Mouse (Mus musculus): ENCODE measurements around the gene Pakap.

The Pakap gene

DNA sequence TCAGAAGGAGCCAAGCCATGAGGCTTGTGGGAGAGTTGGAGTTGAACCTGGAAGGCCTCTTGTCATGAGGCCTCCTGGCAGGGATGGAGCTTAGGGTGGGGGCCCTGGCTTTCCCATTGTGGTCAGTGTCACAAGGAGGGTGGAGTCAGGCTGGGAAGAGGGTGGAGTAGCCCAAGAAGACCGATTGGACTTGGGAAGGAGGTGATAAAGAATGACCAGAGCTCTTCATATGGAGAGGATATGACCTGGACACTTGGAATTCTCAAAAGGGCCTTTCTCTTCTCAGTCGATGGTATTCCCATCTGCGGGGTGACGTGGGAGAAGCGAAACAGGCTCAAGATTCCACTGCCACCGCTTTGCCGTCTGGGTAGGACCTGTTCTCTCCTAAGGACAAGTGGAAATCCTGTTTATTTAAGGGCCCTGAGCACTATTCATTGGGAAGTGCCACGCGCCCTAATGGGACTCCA, 111.0 kb downstream of the Pakap start:
- DNase-seq, result peak; percentile 32

DNA sequence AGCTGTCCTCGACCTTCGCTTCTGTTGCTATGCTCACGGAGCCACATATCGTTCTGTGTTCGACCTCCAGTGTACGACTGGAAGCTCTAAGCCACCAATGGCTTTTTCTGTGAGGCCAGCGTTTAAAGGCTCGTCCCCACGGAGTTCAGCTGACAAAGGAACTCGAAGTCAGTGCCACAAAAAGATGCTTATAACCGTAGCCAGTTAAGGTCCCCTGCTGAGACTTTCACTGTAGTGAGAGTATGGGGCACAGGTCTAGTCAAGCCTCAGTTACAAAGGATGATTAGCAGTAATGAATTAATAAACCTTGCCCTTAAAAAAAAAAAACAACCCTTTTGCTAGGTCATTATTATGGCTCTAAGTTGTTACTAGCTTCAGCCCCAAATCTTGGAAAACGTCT, 112.2 kb downstream of the Pakap start:
- no peak for DNase-seq

DNA sequence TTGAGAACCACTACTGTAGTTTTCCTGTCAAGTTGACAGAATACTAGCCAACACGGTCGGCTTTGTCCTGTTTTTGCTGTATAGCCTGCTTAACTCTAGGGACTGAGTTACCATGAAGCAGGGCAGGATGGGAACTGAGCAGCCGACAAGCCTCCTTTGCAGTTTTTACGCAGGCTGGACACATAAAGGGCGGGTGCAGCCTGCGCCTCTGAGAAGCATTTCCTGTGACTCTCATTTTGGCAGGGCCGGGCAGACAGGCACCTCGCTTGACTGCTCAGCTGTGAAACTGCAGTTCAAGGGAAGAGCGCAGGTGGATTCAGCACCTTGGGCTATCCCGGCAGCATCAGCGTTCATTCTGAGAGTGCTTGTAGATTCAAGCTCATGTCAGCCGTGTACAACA, 113.5 kb downstream of the Pakap start:
- peak; percentile 85 for DNase-seq

DNA sequence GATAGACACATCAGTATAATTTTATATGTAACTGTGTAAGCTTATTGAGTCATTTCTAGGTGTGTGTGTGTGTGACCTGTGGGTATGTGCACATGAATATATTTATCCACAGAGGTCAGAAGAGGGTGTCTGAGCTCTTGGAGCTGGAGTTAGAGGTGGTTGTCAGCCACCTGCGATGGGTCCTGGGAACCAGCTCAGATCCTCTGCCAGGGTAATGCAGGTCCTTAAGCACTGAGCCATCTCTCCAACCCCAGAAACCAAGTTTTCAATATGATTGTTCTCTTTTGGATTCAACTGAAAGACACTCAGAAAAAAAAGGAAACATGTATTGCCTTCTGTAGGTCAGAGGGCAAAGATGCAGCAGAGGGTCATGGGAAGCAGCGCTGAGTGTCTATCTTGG, 114.4 kb downstream of the Pakap start:
- no peak for DNase-seq

DNA sequence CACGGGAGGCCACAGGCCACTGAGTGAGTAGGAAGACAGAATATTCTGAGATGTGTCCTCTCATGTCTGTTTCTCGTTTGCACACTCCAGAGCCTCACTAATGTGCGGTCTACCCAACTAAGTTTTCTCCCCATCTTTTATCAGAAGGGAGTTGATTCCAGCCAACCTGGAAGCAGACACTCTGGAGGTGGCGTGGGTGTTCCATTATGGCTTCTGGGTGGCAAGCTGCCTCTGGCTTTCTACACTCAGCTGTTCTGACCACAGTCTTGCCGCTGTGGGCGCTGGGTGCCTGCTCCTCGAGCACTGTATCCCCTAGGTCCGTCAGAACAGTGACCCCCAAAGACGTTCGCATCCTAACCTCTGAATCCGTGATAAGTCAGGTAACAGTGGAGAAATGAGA, 115.0 kb downstream of the Pakap start:
- DNase-seq, result no peak

DNA sequence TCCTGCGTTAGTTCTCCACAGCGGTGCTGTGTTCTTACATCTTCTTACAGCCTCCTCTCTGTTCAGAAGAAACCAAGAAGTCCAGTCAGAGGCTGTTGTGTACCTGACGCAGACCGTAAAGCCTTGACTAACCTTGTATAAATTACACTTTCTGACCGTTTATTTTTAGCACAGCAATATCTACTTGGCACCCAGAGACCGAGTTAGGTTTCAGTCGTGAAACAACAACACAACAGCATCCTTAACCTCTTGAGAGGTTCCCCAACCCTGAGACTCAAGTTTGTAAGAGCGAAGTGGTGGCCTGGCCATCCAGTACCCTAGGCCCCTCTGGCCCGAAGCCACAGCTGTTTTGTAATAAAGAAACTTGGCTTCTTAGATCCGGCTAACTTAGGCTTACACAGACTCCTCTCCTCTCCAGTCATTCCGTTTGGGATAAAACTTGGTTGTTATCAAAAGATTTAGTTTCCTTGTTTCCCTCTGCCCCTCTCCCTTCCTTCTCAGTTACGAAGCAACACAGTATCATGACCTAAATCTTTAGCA, 116.8 kb downstream of the Pakap start:
- DNase-seq, result no peak

DNA sequence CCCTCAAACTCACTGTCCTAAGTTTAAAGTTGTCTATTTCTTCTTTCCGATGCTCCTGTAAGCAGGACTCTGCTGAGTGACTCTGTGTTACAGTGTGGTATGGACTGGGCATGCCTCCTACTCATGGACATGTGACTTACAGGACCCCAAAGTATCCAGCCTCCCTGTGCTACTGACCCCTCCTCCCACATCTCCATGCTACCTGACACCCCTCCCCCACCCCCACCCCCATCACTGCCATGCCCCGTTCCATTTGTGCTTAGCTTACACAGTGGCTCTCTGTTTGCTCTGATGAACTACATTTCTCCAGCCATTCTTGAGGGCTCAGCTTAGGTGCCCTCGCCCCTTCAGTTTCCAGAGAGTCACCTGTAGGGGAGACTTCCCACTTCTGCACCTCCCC, 118.8 kb downstream of the Pakap start:
- no peak for DNase-seq

DNA sequence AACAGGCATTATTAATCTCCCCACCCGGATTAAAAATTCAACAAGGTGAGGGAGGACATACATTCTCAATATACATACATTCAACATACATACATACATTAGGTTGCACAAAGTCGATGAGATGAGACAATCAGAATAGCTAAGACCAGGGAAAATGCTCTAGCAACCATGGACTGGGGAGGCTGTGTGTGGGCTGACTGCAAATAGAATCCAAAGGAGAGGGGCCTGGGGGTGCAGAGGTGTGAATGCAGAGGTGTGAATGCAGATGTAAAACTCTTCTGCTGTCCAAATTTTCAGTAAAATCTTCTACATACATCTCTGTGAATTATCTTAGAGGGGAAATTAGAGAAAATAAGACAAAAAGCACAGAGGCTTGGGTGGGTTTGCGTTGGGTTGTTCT, 119.6 kb downstream of the Pakap start:
- no peak for DNase-seq

DNA sequence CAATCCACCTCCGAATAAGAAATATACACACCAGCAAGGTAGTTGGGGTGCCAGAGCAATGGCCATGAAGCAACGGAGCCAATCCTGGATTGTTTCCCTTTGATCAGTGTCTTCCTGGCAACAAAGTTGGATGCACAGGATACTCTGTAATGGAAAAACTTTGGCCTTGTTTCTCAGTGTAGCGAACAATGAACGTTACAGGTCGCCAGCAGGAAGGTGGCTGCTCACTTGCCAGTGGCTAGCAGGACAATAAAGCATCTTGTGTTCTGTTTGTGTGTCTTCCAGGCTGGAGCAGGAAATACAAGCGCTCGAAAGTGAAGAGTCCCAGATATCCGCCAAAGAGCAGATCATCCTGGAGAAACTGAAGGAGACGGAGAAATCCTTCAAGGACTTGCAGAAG, 120.2 kb downstream of the Pakap start:
- no peak for DNase-seq

DNA sequence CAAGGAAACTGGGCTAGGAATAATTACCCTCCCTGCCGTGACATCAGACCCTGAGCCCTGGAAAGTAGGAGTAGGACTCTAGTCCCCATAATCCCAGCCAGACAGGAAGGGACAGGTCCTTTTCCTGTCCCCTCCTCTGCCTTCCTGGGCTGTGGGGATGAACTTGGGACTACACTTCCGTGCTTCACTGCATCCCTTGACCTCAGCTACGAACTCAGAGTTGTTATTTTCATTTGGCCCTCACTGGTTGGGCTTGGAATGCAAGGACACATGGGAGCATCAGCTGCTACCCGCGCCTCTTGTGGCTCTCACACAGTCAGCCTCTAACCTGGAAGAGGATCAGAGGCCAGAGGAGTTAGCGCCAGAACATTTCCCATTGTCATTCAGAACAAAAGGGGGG, 122.0 kb downstream of the Pakap start:
- DNase-seq, result no peak

DNA sequence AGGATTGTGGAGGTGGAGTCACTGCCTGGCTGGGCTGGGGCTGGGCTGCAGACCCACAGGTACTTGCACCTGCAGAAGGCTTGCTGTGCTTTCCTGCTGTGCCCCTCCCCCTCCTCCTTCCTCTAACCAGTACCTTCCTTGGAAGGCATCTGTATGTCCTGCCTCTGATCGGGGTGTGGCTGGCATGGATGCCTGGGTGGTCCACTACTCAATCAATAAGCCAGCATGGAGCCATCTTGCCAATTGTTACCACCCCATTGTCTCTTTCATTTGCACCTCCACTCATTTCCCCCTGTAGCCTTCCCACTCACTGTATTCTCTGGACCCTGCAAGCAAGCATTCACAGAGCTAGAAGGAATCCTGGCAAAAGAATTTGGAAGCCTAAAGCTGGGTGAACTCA, 122.8 kb downstream of the Pakap start:
- no peak for DNase-seq

DNA sequence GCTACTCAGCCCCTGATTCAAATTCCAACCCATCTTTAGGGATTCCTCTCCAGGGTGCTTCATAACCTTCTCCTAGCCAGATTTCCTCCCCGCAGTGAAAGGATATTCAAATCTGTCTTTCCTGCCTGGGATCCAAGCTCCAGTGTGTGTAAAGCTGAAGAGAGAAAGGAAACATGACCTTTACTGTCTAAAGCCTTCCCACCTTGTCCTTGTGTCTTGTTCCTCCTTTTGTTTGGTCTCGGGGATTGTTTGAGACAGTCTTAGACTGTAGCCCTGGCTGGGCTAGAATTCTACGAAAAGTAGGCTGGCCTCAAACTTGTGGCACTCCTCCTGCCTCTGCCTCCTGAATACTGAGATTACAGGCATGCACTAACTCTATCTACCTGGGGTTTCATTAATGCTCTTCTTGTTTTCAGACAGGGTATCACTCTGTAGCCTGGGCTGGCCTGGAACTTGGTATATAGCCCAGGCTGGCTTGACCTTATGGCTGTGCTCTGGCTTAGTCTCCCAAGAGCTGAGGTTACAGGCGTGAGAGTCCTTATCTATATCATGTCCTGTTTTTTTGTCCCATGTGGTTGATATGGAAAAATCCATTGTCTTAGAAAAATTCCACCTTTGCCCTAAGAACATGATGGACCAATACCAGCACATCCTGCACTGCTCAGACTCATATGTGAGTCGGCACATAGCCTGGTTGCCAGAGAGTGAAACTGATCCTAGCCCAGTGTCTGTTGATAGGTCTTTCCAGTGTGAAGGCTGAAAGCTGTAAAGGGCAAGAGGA, 126.6 kb downstream of the Pakap start:
- no peak for DNase-seq

DNA sequence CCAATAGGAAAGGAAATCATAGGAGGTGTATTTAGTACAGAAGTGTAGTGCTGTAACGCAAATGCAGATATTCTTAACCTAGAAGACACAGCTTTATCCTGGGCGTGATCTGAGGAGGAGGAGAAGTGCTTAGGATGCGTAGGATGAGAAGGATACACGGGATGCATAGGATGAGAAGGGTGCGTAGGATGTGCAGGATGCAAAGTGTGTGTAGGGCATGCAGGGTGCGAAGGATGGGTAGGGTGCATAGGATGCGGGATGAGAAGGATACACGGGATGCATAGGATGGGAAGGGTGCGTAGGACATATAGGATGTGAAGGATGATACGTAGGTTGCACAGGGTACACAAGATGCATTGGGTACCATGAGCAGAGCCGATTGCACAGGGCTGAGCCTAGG, 129.0 kb downstream of the Pakap start:
- DNase-seq, result no peak

DNA sequence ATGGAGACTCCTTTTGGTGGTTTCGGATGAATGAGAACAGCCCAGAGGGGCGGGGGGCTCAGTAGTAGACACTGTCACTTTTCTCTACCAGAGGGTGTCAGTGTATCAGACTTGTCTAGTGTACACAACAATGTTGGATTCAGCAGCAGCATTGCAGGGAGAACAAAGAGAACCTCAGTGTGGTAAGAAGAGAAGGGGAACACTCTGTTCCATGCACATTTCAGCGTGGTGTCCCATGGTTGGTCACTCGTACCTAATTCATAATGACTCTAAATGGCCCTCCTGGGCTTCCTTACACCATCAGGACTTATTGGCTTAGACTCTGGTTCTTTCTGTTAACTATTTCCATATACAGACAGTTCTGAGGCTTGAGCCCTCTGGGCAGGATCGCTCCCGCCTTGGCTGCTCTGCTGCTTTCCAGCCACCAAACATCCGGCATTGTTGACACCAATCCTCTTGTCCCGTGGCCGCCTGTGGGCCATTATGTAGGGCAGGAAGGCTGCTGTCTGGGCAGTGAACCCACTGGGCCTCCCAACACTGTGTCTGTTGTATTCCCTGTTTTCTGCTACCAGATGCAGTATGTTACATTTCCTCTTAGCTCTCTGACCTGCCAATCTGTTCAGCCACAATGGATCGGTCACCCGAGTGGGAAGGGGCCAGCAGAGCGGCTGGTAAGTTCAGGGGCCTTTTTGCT, 130.1 kb downstream of the Pakap start:
- no peak for DNase-seq

DNA sequence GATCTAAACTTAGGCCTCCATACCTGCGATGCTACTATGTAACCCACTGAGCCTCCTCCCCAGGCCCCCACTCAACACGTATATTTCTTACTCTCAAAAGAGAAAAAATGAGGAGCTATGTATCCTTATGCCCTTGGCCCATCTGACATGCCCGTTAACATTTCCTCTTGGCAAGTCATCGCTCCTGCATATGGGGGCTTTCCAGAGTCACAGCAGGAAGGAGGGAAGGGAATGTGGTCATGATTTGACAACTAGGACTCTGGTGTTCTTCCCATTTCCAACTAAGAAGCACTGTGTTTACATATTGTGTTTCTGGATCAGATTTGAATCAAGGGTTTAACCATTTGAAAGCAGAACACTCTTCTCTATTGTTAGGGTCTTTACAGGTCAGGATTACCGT, 133.6 kb downstream of the Pakap start:
- no peak for DNase-seq

DNA sequence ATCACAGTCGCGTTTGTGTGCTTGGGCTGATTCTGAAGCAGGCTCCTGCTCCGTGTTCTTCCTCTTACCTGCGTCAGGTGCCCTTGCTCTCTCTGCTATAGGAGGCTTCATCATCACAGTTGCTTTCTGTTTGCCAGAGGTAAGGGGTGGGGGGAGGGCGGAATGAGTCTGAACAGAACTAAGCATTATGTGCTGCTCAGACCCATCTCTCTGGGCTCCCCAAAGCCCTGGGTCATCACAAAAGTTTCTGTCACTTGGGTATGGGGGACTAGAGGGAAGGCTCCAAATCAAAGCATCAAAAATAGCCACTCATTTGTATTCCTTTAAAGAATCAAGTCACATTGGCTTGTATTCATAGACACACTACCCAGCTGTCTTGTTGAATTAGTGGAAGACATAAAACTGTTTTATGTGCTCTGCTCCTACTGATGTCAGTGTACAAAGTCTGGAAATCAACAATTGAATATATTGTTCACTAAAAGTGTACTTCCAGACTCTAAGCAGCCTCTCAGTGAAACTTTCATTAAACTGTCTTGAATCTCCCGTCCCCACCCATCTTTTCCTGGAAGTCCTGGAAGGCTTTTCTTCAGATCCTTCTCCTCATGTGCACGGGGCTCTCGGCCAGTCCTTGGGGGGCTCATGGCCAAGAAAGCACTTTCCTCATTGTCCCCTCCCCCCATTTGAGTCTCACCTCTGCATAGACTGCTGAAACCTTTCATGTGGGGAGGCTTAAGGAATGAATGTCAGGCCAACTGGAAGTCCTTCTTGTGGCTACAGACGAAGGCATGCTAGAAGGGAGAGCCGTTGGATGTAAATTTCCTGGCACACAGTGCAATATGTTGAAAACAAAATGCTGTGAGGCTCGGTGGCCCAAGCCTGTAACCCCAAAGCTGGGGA, 135.8 kb downstream of the Pakap start:
- DNase-seq, result no peak

DNA sequence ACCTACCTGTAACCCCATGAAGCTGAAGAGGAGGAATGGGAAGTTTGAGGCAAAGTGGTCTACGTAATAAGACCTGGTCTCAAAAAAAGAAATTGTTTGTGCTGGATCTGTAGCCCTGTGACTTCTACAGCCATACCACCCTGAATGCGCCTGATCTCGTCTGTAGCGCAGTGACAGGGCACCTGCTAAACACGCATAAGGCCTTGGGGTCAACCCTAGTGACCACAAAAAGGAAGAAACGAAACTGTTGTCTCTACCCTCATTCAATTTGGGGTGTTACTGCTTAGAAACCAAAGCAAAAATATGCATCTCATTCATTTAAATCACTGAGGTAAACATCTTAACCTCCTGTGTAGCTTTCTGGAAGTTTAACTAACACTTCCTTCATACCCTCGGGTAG, 136.6 kb downstream of the Pakap start:
- no peak for DNase-seq

DNA sequence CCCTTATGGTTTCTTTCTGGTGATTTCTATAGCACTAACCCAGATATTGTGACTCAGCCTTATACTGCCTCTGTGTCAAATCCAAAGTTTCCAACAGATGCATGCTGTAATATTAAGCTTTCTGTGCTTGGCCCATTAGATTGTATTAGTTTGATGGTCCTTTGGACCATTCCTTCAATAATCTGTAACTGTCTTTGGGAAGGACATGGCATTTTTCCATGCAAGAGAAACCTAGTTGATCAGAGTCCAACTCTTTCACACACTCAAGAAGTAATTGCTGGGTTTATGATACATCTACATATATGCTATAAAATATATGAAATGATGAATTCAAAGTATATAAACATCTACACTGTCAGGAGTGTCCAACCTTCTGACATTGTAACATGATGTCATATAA, 147.9 kb downstream of the Pakap start:
- DNase-seq, result no peak

DNA sequence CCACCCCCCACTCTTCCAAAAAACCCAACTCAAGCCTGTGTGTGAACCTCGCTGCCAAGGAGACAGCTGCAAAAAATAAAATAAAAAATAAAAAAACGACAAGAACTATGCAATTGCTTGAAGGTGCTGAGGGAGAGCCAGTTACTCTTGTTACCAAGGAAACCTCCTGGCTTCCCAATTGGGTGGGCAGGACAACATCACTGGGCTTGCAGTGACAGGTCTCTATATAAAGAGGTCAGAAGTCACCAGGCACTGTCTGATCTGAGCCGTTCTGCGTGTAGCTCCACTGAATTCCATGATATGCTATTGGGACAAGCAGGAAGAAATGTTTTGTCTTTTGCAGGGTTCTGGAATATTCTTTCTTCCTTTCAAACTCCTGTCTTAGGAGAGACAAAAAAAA, 148.8 kb downstream of the Pakap start:
- DNase-seq, result no peak

DNA sequence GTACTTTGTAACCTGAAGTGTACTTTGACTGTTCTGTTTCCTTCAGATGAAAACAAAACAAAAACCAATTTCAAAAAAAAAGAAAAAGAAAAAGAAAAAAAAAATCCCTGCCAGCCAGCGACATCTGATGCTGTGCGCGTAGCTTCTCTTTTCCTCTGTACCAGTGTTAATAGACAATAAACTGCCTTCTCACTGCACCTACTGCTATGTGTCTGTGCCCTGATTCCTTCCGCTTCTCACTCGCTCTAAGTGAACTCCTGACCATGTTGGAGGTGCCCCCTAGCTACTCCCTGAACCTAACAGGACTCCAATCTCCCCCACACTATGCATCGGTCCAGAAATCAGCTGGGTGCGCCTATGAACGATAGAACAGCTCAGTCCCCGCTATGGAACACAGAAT, 149.4 kb downstream of the Pakap start, which contains the start of gene Akap2:
Gene Akap2, plus strand, starts transcription at position 304 of the 400 bp plus-strand sequence.
- DNase-seq, result peak; percentile 37

DNA sequence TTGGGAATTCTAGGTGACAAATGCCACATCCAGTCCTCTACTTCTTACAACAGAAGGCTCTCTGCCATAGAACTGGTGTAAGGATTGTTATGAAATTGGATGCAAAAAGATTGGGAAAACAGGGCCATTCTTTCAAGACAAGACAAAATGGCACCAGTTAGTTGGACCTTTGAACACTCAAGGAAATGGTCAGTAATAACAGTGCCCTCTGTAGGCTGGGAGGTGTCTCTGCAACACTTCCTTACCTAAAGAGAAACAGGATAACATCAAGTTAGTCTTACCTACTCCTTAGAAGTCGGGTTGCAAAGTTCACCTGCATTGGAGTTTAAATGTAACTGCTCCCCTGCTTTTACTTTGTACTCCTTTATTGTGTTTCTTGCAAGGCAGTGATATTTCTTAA, 151.4 kb downstream of the Pakap start:
- no peak for DNase-seq

DNA sequence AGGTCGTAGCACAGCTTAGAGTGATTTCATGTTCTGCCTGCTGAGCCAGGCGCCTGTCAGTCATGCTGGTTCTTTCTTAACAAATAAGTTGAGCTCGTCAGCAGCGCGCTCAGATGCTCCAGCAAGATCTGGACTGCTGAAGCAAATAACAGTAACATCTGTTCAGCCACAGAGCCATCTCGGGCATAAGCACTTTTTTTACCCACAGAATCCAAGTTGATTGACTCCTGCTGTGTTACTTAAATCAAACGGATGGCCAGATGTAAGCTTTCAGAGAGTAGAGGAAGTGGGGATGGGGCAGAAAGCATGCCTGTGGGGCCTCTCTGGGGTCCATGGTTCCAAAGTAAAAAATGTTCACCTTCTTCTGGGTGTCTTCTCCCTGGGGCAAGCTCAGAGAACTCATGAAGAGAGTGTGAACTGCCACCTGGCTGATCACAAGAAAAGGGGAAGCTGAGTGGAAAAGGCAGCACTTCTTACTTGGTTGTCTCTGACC, 152.9 kb downstream of the Pakap start:
- DNase-seq, result no peak

DNA sequence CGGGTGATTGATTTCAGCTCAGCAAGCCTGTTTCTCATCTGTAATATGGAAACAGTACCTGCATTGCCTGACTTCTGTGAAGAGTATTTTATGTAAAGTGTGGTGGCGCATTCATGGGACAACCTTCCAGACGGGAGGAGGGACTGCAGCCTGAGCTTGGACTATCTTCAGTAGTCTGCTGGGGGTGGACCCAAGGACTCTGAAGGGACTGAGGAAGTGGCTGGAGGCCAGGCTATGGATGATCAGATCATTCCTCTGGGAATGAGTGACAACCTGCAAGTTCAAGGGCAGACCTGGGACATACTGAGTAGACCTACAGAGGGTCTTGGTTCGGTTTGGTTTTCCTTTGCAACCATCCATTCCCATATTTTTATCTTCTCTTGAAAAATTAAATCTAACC, 154.3 kb downstream of the Pakap start:
- DNase-seq, result no peak

All from kidney, adult 18-20 months (tissue).